Mouse (Mus musculus): ENCODE data around the gene Aldh1l1.
A peak's percentile ranks its signal among the peaks of the same experiment; 100 is the strongest.

Gene Aldh1l1

DNA sequence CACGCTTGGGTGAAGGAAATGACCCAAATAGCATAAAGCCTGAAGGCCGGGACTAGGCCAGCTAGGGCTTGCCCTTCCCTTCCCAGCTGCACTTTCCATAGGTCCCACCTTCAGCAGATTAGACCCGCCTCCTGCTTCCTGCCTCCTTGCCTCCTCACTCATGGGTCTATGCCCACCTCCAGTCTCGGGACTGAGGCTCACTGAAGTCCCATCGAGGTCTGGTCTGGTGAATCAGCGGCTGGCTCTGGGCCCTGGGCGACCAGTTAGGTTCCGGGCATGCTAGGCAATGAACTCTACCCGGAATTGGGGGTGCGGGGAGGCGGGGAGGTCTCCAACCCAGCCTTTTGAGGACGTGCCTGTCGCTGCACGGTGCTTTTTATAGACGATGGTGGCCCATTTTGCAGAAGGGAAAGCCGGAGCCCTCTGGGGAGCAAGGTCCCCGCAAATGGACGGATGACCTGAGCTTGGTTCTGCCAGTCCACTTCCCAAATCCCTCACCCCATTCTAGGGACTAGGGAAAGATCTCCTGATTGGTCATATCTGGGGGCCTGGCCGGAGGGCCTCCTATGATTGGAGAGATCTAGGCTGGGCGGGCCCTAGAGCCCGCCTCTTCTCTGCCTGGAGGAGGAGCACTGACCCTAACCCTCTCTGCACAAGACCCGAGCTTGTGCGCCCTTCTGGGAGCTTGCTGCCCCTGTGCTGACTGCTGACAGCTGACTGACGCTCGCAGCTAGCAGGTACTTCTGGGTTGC lies 64.1 kb downstream of the Aldh1l1 start:
- DNase-seq (ENCODE audit: low read depth): no peak

DNA sequence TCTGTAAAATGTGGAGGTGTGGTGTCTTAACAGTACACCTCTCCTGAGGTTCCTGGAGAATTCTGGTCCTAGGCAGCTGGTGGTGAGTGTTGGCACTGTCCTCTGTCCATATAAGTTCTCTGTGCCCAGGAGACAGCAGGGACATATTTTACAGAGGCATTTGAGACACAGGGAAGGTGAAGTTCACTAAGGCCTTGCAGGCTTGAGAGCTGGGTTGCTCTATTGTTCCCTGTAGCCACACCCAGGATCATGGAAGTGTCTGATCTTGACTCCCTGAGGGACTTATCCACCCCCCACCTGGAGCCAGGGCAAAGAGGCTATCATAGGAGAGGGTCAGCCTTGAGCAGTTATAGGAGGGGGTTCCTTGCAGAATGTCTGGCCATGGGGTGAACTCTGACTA lies 65.0 kb downstream of the Aldh1l1 start:
- DNase-seq (ENCODE audit: low read depth): no peak

DNA sequence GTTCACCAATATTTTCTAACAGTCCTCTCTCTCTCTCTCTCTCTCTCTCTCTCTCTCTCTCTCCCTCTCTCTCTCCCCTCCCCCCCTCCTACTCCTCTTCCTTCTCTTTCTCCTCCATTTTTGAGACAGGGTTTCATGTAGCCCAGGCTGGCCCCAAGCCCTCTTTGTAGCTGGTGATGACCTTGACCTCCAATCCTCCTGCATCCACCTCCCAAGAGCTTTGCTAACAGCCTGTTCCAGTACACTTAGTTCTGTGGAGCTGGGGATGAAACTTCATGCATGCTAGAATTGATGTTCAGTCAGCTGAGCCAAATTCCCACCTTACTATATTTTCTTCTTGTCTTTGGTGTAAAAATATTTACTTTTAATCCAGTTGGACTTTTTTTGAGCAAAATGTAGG lies 67.0 kb downstream of the Aldh1l1 start:
- DNase-seq (ENCODE audit: low read depth): no peak

DNA sequence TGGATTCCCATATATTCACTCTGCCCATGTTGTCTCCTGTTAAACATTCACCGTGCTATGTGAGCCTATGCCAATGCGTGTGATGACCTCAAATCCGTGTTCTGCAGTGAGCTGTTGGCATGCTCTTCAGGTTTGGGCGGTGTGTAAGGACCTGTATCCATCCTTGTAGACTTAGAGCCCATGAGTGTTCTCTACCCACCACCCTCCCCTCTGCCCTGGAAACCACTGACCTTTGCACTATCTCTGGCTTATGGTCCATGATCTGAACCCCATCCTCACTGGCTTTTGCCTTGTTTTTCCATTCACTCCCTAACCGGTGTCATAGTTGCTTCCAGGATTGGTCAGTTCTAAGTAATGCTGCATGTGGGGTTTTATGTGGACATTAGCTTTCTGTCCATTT lies 67.5 kb downstream of the Aldh1l1 start:
- no peak for DNase-seq (ENCODE audit: low read depth)

DNA sequence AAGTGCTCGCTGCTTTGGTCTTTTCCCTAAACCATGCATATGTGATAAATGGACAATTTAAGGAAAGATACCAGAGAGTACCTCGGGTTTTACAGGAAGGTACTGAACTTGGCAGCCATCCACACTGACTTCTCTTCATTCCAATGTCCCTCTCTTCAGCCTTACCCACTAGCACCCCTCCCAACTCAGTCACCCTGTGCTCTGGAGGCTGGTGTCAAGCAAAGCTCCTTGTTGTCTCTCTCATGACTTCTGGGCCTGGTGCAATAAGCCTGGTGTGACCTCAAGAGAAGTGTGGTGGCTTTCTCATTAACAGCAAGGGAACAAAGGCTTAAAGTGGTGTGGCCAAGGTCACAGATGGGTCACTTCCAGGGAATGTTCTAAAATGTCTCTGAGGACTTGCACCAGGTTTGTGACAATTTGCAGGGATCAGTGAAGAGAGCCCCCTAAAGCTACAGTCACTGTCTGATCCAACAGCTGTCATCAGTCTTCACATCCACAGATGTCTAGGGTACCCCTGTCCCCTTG lies 70.4 kb downstream of the Aldh1l1 start:
- no peak for DNase-seq (ENCODE audit: low read depth)

DNA sequence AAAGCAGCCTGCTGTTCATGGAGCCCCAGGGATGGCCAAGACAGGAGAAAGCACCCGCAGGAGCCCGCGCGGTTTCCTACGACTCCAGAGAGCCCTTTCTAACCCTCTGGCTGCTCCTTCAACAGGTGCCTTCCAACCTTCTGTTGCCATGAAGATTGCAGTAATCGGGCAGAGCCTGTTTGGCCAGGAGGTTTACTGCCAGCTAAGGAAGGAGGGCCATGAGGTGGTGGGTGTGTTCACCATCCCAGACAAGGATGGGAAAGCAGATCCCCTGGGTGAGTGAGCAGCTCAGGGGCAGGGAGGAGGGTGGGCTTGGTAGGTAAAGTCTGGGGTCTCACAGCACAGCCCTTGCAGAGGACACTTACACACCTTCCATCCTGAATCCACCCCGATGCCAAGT lies 70.8 kb downstream of the Aldh1l1 start:
- no peak for DNase-seq (ENCODE audit: low read depth)

DNA sequence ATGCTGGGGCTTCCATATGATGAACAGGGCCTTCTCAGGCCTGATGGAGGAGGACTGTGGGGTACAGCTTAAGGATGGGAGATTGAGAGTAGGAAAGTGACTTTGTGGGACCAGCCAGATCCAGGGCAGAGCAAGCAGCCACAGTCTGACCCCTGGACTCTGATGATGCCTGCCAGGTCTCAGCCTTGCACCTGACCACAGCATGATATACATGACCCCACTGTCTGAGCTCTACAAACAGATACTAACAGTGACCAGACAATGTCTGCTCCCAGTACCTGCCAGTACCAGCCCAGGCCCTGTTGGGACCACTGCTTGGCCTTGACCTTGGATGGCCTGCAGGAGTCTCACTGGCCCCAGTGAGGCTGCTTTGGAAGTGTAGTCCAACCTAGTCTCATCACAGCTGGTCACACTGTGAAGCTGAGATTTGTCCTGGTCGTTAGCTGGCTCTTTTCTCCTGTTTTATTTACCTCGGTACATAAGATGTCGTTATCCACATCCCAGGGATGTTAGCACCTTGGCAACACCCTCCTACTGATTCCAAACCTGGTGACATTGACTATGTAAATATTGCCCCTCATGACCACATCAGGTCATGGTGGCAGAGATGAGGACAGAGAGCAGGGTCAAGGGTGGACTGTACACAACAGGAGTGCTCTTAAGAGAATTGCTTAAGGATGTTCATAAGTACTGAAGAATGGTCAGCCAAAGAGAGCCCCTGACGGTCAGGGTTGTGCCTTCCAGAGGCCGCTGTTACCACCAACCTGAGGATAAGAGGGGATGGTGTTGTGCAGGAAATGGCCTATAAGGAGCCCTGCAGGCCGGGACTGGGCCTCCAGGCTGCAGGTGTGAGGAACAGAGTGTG lies 71.8 kb downstream of the Aldh1l1 start:
- DNase-seq (ENCODE audit: low read depth): no peak

DNA sequence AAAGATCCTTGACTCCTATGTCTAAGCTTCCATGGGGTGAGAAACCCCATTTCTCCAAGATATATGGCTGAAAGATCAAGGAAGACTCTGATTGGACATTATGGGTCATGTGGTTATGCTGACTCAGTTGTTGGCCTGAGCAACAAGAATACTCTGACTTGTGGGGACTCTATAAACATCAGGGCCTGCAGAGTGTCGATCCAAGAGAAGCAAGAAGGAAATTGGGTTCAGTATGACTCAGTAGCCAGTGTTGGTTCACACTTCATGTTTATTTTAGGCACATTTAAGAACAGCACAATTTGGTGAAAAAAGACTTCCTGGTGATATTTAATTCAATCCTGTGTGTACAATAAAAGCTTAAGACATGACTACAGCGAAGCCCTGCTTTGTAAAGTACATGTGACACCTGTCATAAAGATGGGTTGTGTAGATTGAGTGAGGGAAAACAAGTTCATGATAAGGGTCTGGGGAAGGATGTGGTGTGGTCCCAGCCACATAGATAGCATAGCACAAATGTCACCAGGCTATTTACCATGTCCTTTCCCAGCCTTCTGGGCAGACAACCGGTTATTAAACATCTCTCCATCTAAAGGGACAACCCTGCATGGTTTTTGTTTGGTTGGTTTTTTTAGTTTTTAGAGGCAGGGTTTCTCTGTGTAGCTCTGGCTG lies 74.3 kb downstream of the Aldh1l1 start:
- DNase-seq (ENCODE audit: low read depth): peak; percentile 53

DNA sequence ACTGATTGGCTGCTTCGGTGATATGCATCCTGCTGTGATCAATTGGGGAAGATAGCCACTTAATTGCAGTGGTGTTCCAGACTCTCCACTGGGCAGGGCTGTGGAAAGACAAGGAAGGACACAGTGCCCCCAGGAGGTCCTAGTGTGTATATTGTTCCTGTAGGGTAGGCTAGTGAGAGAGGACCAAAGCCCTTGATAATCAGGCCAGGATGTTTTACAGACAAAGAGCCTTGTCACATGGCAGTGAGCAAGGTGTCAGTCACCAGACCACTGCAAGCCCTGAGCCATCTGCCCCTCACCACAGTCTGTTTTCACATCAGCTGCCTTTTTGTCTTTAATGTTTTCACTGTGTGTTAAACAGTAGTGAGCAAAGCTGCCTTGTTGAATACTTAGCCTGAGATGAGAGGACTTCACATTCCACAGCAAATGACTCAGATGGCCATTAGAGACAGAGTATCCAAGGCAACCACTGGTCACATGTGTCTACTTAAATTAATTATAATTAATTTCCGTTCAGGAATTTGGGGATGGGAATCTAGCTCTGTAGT lies 75.1 kb downstream of the Aldh1l1 start:
- peak; percentile 48 for DNase-seq (ENCODE audit: low read depth)

DNA sequence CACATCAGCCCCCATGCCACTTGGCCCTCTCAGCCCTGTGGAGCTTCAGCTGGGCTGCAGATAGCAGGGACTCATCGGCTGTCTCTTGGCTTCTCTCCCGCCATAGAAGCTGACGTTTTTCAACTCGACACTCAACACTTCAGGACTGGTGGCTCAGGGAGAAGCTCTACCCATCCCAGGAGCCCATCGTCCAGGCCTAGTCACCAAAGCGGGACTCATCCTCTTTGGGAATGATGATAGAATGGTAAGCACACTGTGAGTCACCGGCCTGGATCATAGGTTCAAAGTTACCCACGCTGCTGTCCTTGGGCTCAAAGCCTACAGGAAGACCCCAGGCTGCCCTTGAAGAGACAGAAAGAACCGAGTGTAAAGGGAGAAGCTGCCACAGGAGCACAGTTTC lies 78.0 kb downstream of the Aldh1l1 start:
- no peak for DNase-seq (ENCODE audit: low read depth)

DNA sequence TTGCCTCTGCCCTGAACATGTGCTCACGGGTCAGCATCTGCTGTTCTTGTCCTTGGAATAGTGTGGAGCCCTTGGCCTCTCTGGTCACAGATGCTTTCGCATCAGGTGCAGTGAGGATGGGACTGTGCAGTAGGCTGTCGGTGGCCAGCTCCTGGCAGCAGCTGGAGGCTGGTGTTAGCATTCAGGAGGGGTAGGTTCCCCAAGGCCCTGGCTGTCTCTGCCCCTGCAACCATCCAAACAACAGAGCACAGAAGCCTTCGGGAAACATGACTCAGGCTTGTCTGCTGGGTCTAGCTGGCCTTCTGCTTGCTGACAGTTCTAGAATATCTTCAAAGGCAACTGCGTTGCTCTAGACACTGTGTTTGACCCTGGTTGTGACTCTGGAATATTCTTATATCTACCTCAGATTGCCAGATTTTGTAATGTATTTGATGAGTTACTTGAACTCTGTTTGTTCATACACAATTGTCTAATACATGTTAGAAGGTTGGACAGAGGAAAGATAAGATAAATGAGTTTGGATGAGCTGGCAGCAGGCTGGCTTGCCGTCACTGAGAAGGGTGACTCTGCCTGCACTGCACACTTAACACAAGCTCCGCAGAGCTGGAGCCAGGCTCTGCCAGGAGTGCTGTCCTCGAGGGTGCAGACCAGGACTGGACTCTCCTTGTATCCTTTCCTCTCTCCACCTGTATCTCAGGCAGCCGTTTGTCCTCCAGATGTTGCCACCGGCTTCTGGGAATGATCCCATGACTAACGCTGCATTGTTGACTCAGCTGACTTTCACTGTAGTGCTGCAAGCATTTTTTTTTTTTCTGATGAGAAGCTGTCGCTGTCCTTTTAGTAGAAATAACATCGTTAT lies 79.4 kb downstream of the Aldh1l1 start:
- DNase-seq (ENCODE audit: low read depth): peak; percentile 50

DNA sequence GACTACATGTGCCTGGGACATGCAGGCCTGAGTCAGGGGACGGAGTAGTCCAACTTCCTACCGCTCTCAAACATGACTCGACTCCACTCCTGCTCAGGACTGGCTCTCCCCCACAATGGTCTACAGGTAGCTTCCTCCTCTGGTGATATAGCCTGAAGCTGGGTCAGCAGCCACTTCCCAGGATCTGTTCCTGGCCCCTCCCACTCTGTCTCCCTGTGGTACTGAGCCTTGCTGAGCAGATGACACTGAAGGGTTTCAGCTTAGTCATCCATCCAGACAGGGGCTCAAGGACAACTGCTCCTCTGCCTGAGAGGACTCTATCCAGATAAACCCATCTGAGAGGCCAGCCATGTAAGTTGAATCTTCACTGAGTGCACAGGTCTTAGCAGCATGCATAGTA lies 81.3 kb downstream of the Aldh1l1 start:
- no peak for DNase-seq (ENCODE audit: low read depth)

DNA sequence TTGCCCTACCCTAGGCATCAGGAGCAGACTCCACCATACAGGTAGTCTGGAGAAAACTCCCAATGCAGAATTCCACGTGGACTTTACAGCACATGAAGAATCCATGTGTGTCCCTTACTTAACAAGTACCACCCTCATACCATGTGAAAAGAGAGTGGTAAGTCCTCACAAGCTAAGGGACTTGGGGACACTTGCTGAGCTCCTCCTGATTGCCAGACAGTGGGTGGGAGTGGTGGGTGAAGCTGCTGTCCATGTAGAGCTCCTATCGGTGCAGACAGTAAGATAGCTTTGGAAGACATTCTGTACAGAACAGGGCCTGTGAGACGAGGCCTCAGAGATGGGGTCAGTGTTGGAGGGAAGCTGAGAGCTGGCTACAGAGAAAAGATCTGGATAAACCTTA lies 81.7 kb downstream of the Aldh1l1 start:
- no peak for DNase-seq (ENCODE audit: low read depth)

DNA sequence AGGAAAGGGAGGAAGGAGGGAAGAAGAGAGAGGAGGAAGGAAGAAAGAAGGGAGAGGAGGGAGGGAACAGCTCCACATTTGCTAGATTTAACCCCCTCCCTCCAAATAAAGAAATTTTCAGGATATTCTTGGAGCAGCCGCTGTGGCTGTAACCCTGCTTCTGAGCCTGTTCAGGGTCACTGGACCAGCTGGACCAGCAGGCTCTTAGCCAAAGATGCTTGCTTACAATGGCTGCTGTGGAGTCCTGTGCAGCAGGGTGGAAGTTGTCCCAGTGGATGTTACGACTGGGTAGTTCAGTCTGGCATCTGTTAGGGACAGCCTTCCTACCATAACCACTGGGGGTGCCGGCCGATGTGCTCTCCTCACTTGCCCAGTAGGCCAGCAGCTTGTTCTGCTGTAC lies 82.5 kb downstream of the Aldh1l1 start:
- DNase-seq (ENCODE audit: low read depth): no peak

DNA sequence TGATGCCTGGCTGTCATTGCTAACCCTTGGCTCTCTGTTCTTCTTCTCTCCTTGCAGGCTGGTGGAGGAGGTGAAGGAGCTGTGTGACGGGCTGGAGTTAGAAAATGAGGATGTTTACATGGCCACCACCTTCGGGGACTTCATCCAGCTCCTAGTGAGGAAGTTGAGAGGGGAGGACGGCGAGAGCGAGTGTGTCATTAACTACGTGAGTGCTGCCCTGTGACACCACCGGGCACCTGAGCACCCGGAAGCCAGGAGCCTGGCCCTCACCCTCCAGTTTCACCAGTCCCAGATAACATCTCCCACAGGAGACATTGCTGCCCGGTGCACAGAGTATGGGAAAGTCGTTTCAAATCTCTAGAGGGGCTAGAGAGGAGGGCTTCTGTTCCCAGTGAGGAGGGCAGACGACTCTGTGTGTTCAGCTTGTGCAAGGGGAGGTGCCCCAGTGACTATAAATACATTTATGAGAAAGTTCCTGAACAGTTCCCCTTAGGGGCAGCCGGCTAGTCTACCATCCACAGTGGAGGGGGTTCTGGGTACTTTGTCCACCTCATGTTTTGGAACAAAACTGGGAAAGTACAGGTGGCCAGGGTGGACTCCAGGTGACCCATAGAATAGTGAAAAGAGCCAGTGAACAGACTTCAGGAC lies 83.6 kb downstream of the Aldh1l1 start:
- DNase-seq (ENCODE audit: low read depth): no peak

DNA sequence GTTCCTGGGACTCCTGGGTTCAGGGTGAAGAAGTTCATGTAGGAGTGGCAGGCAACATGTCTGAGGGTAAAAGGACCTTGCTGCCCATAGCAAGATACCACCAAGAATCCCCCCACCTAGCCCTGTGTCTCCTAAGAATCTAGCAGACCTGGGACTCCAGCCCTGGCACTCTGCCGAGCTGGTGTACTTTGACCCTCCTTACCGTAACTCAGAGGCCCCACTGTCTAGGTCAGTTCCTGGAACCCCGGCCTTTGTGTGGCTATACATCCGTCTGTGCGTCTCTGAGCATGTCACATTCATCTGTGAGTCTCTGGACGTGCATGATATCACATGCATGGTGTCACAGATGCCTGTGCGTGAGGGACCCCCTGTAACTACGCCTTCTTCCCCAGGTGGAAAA lies 84.2 kb downstream of the Aldh1l1 start:
- no peak for DNase-seq (ENCODE audit: low read depth)

DNA sequence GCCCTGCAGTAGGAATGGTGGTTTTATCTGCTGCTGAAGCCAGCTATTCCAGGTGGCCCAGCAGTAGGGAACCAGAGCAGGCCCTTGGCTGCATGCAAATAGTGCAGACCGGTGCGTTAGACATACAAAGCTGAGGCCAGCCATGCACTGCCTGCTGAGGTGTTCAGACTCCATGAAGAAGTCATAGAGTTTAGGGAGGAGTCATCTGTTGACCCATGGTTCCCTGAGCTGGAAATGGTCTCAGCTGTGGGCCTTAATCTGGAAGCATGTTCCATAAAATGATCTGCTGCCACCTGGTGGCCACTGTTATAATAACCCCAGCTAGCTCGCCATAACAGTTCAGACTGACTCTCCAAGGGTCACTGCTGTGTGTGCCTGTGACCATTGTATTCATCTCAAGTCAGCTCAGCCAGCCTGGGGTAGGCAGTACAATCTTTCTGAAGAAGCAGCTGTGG lies 89.1 kb downstream of the Aldh1l1 start:
- DNase-seq (ENCODE audit: low read depth): peak; percentile 92

DNA sequence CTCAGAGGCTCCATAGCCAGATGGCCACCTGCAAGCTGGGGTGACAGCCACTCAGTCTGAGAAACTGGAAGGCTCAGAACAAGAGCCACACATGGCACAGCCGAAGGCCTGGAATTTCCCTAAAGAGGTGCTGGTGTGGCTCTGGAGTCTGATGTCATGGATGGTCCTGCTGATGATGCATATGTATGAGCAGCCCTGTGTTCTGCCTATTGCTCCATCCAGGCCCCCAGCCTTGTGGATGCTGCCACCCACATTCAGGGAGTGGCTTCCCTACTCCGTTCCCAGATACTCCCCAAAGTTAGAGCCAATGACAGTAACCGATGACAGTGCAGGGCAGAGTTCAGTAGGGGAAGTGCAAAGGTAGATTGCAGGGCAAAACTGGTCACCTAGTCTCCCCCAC lies 91.9 kb downstream of the Aldh1l1 start:
- DNase-seq (ENCODE audit: low read depth): no peak

DNA sequence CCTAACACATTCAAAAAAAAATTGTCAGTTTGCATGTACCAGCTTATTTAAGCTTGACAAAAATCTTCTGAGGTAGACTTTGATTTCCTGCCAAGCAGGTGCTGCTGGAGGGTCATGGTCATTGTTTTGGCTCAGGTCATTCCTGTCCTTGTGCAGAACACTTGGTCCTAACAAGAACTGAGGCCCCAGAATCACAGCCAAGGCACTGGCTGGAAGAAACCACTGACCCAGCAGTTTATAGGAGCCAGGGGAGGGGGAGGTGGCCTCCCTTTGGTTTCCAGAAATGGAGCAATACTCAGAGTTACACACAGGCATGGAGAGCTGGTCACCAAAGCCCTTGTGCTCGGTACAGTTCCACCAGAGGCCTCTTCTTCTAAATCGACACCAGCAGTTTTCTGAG lies 96.1 kb downstream of the Aldh1l1 start:
- DNase-seq (ENCODE audit: low read depth): no peak

DNA sequence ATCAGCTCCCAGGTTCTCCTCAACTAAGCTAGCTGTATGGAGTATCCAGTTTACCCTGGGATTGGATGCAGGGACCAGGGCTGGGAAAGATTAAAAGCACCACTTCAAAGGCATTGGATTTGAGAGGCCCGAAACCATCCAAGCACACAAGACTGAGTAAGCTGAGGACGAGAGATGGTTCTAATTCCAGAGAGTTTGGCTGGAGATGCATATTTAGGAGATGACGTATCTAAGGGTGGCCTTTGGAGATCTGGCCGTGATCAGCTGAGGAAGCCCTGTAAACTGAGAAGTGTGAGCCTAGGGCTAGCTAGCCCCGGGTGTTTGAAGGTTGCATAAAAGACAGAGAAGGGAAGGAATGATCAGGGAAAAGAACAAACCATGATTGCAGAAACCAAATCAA lies 101.9 kb downstream of the Aldh1l1 start:
- DNase-seq (ENCODE audit: low read depth): peak; percentile 83

DNA sequence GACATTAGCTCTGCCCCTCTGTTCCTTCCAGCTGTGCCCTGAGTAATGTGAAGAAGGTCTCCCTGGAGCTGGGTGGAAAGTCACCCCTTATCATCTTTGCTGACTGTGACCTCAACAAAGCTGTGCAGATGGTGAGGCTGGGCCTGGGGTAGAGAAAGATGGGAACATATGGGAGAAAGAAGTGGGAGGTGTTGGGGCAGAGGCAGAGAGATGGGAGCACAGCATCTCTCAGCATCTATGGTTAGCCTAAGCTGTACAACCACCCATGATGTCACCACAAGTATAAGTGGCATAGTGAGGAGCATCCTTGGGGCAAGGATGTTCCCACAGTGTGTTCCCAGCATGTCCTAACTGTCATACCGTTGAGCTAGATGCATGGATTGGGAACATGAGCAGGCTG lies 104.5 kb downstream of the Aldh1l1 start:
- no peak for DNase-seq (ENCODE audit: low read depth)
